ENCODE assay signal across 8 mouse cellular contexts in the genomic region with DNA sequence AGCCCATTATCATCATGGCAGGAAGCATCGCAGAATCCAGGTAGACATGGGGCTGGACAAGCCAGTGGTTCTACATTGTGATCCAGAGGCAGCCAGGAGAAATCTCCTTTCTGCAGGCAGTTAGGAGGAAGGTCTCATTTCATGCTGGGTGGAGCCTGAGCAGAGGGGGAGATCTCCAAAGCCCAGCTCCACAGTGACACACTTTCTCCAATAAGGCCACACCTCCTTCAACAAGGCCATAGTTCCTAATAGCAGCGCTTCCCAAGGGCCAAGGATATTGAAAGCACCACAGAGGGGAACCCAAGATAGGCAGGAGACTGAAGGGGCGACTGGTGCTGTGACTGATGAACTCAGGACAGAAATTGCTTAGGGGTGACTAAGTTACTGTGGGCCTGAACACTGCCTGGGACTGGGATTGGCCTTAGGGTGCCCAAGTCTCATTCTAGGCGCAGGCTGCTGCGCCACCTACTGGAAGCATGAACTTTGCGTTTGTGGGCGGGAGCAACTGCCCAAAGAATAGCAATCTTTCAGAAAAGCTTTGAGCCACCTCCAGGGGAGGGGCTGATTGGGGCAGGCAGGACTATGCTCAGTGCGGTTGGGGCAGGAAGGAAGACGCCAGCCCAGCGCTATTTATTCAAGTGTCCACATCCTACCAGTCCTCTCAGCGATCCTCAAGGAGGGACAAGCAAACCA. TPM values are rescaled to one million over a fixed set of nuclear protein-coding genes. Genes with fewer than 3 reads are reported as not detected.
A peak's percentile ranks its signal among the peaks of the same experiment; 100 is the strongest.
DNase-seq lines count a peak whose midpoint lies in the region; ATAC-seq and TF ChIP-seq lines count a peak whose summit lies in the region.
"Not testable (repeated sequence)": the region's sequence is repeated elsewhere in the genome, so short reads cannot be mapped to it uniquely, and the experiment has no call there.

No protein-coding gene starts in this region.

- H3K4me3 ChIP-seq in C2C12 (ENCODE audit: insufficient read depth, poor library complexity, severe bottlenecking); hindbrain, embryonic 12.5 days; layer of hippocampus, adult 2 months; neural tube, embryonic 12.5 days; stomach, embryonic 15.5 days (replicated peaks): not testable (repeated sequence)

- peak; percentile 34 to 51 for DNase-seq in cerebellum, postnatal 14 days
- peak; percentile 7 to 8 for DNase-seq in gastrocnemius, adult 8-10 months (ENCODE audit: low spot score in 2 of 2)
- DNase-seq in layer of hippocampus, adult 2 months (ENCODE audit: low spot score in 2 of 2), result peak; percentile 3 to 39
- peak; percentile 16 to 18 for DNase-seq in lung, adult 18-20 months

- H3K4me2 ChIP-seq in hindbrain, embryonic 12.5 days (replicated peaks); neural tube, embryonic 12.5 days (replicated peaks); stomach, embryonic 15.5 days: not testable (repeated sequence)

- not testable (repeated sequence) for H3K79me2 ChIP-seq in C2C12 (ENCODE audit: control insufficient read depth, insufficient read depth)

- H3K27me3 ChIP-seq in C2C12 (ENCODE audit: control insufficient read depth, insufficient read depth, insufficient read length); hindbrain, embryonic 12.5 days; neural tube, embryonic 12.5 days (replicated peaks); stomach, embryonic 15.5 days (replicated peaks): not testable (repeated sequence)

- TF ChIP-seq CTCF in C2C12 (IDR thresholded peaks at IDR 0.05; ENCODE audit: control insufficient read depth, insufficient read depth, insufficient read length), result peak; percentile 56
- peak; percentile 67 for TF ChIP-seq CTCF in layer of hippocampus, adult 2 months (conservative IDR thresholded peaks at IDR 0.05)

- H3K79me3 ChIP-seq in C2C12 (ENCODE audit: low read depth), result not testable (repeated sequence)

- not testable (repeated sequence) for H3K9ac ChIP-seq in hindbrain, embryonic 12.5 days; neural tube, embryonic 12.5 days; stomach, embryonic 15.5 days

- H3ac ChIP-seq in C2C12 (ENCODE audit: control insufficient read depth, insufficient read length, low read depth), result not testable (repeated sequence)

- H3K4me1 ChIP-seq in hindbrain, embryonic 12.5 days; neural tube, embryonic 12.5 days; stomach, embryonic 15.5 days: not testable (repeated sequence)

- H3K9me3 ChIP-seq in hindbrain, embryonic 12.5 days (replicated peaks); neural tube, embryonic 12.5 days; stomach, embryonic 15.5 days: not testable (repeated sequence)

- 2% methylated on average over 9 of the region's 11 CpGs for WGBS in hindbrain, embryonic 12.5 days
- 3% methylated on average over 9 of the region's 11 CpGs for WGBS in neural tube, embryonic 12.5 days
- 8% methylated on average over 9 of the region's 11 CpGs for WGBS in stomach, embryonic 15.5 days

- not testable (repeated sequence) for H3K27ac ChIP-seq in hindbrain, embryonic 12.5 days; layer of hippocampus, adult 2 months; neural tube, embryonic 12.5 days; stomach, embryonic 15.5 days

- not testable (repeated sequence) for H3K36me3 ChIP-seq in C2C12 (ENCODE audit: control insufficient read depth, insufficient read depth); hindbrain, embryonic 12.5 days; neural tube, embryonic 12.5 days; stomach, embryonic 15.5 days

- ATAC-seq in hindbrain, embryonic 12.5 days (ENCODE audit: low FRiP score), result peak; percentile 66
- ATAC-seq in neural tube, embryonic 12.5 days (ENCODE audit: low FRiP score, low read depth), result peak; percentile 63
- ATAC-seq in stomach, embryonic 15.5 days (ENCODE audit: insufficient read depth, low FRiP score, low read depth), result peak; percentile 58

RNA-seq across cellular contexts. Expression of a gene that starts 42.0 kb away (rescaled TPM):
- polyA plus RNA-seq in C2C12 (2012; fragmentation: generic; extraction: Trizol), result 7.4 TPM
- not detected for total RNA-seq in gastrocnemius, adult 8-10 months (2022)
- polyA plus RNA-seq in hindbrain, embryonic 12.5 days (2016; fragmentation: Nextera tagmentation; extraction: Ambion mirVana), result 12.3 and 12.6 TPM in 2 replicates
- total RNA-seq in layer of hippocampus, adult 2 months (2021), result not detected
- polyA plus RNA-seq in neural tube, embryonic 12.5 days (2016; fragmentation: Nextera tagmentation; extraction: Ambion mirVana), result 9.5 and 10.3 TPM in 2 replicates
- 9.4 and 10.6 TPM in 2 replicates for polyA plus RNA-seq in stomach, embryonic 15.5 days (2015; fragmentation: Nextera tagmentation; extraction: Ambion mirVana)
